Mouse (Mus musculus) hindbrain, postnatal 0 days (tissue): ENCODE measurements around the gene Rpl36a. TPM values are rescaled to one million over a fixed set of nuclear protein-coding genes. Genes with fewer than 3 reads are reported as not detected.
A peak's percentile ranks its signal among the peaks of the same experiment; 100 is the strongest.
"Not testable (repeated sequence)": the region's sequence is repeated elsewhere in the genome, so short reads cannot be mapped to it uniquely, and the experiment has no call there.

Experiments used
- ATAC-seq: fragments of 200-750 bp; cut with Nextera tagmentation; 2 replicates; pipeline ENCODE4 v1.8.0; 2017; ENCODE audit warnings: mild to moderate bottlenecking, moderate TSS enrichment, moderate library complexity
- DNase-seq: peaks from one replicate; pipeline ENCODE4 v3.0.0-alpha.2; 2015; ENCODE audit warnings: low spot score
- H3K27ac ChIP-seq: fragments of 300-500 bp; sonication (generic); 2 replicates; pipeline ENCODE4 v1.5.1; 2014; ENCODE audit warnings: mild to moderate bottlenecking
- H3K27me3 ChIP-seq: fragments of 300-500 bp; sonication (generic); 2 replicates; pipeline ENCODE4 v1.6.1; 2014; ENCODE audit warnings: low read length, mixed read lengths; ENCODE audit not compliant: insufficient read depth
- H3K36me3 ChIP-seq: fragments of 300-500 bp; sonication (generic); 2 replicates; pipeline ENCODE4 v1.6.1; 2014; ENCODE audit warnings: low read length, mixed read lengths; ENCODE audit not compliant: insufficient read depth
- H3K4me1 ChIP-seq: fragments of 300-500 bp; sonication (generic); 2 replicates; pipeline ENCODE4 v1.6.1; 2014; ENCODE audit warnings: antibody characterized with exemption, low read length, mixed read lengths; ENCODE audit not compliant: insufficient read depth
- H3K4me2 ChIP-seq: fragments of 300-500 bp; sonication (generic); 2 replicates; pipeline ENCODE4 v1.6.1; 2014; ENCODE audit warnings: low read depth, mild to moderate bottlenecking, low read length, moderate library complexity, mixed read lengths
- H3K4me3 ChIP-seq: fragments of 300-500 bp; sonication (generic); 2 replicates; pipeline ENCODE4 v1.5.1; 2014; ENCODE audit warnings: low read length
- H3K9ac ChIP-seq: fragments of 300-500 bp; sonication (generic); replicated peaks from 2 replicates; pipeline ENCODE4 v1.6.1; 2014; ENCODE audit warnings: mild to moderate bottlenecking, low read length, moderate library complexity, mixed read lengths
- H3K9me3 ChIP-seq: fragments of 300-500 bp; sonication (generic); 2 replicates; pipeline ENCODE4 v1.6.1; 2016; ENCODE audit warnings: low read length, mixed read lengths
- CTCF ChIP-seq: IDR thresholded peaks from 2 replicates; pipeline ENCODE4 v1.5.1; 2016; ENCODE audit warnings: antibody characterized with exemption, control low read depth, low read depth
- WGBS: fragments of 180-500 bp; shearing (Covaris S2); extraction: QIAGEN DNeasy Blood & Tissue Kit; methylation state at CpG from one replicate; pipeline ENCODE4 v1.1.7; 2014; 5-methylcytosine and 5-hydroxymethylcytosine counted together
- polyA plus RNA-seq: library from polyadenylated mRNA; unstranded; fragments of >200 nt; fragmentation: Nextera tagmentation; extraction: Ambion mirVana; gene quantifications from 2 replicates; pipeline ENCODE4 v1.2.1, GENCODE M21; 2015
- total RNA-seq: library from RNA; depleted of rRNA; stranded (reverse); fragments of >200 nt; gene quantifications from 2 replicates; pipeline ENCODE4 v1.2.3, GENCODE M21; 2014; rRNA removed

The Rpl36a gene
- 166 and 269 TPM in 2 replicates for total RNA-seq
- 202 and 203 TPM in 2 replicates for polyA plus RNA-seq

DNA sequence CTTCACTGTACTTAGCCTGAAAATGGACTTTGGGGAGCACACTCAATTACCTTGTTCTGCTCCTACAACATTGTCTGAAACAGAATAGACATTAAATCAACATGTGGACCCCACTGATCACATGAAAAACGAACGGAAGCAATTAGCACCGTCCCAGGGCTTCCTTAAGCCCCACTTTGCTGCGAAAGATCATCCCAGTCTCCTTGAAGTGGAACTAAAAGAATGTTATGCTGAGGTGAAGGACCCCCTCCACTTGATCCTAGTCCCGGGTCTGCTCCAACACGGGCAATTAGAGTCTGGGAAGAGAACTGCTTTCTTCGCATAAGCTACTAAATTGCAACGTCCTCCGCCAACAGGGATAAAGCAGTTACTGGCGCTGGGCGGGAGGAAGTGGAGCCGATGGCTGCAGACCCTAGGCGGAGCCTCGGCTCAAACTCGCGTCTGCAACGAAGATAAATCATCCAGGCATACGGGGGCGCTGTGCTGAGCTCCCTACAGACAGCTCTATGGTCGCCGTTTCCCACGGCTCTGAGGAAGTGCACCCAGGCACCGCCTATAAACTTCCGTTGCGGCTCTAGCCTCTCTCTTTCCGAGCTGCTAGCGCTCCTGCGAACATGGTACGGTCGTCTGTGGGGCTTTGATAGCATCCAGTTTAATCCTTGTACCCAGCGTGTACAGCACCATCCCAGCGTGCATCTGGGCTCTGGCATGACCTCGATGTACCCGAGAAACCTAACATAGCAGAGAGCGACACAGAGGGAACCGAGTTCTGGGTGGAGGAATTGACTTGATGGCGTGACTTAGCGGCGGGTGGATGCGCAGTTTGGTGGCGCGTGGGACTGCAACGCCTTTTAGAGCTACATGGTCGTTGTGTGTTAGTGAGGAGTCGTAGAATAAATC, at the start of gene Rpl36a:
Gene Rpl36a (plus strand): TSS at position 552 of the 900 bp plus-strand sequence.
- peak; percentile 73 for TF ChIP-seq CTCF
- Histone ChIP-seq H3K9ac (peak within 1 kb of the TSS; percentile 52), H3K4me1 (no peaks in the 10 kb centered on the region), H3K27ac (peak within 1 kb of the TSS; percentile 71), H3K36me3 (no peaks in the 10 kb centered on the region; the same call in 1 of the 2 replicates), H3K27me3 (no peaks in the 10 kb centered on the region), H3K4me2 (peak within 1 kb of the TSS; percentile 58), H3K9me3 (no peaks in the 10 kb centered on the region), H3K4me3 (peak within 1 kb of the TSS; percentile 44)
- DNase-seq, result peak; percentile 94
- WGBS, result 29% methylated on average over 45 of the region's 45 CpGs
- peak; percentile 99 for ATAC-seq

GRCm38 (mm10) chrX:134539795-134540194, 45.7 kb upstream of the Rpl36a start:
- DNase-seq, H3K36me3 ChIP-seq, H3K27me3 ChIP-seq, H3K9ac ChIP-seq, H3K4me1 ChIP-seq, ATAC-seq, H3K9me3 ChIP-seq, H3K4me3 ChIP-seq, H3K27ac ChIP-seq: not testable (repeated sequence)
- 83% methylated on average over 10 of the region's 10 CpGs for WGBS
- 0 out of 2 replicates have a peak overlapping the region, but pooled peaks have one; percentile 65 for H3K4me2 ChIP-seq
- peak; percentile 20 for TF ChIP-seq CTCF

GRCm38 (mm10) chrX:134540414-134541135, 44.9 kb upstream of the Rpl36a start:
- Histone ChIP-seq H3K4me1 (no peaks in the 10 kb centered on the region), H3K4me2 (peak overlapping the region; percentile 65), H3K27me3 (no peaks in the 10 kb centered on the region), H3K4me3 (peak overlapping the region; percentile 49), H3K9ac (peak overlapping the region; percentile 53), H3K36me3 (no peaks in the 10 kb centered on the region), H3K9me3 (no peaks in the 10 kb centered on the region), H3K27ac (peak overlapping the region; percentile 20; the same call in 1 of the 2 replicates)
- peak; percentile 7; the same call in 1 of the 2 replicates for TF ChIP-seq CTCF
- DNase-seq (peak; percentile 16), ATAC-seq (no peak)
- WGBS, result 33% methylated on average over 12 of the region's 12 CpGs

GRCm38 (mm10) chrX:134541145-134541954, 44.1 kb upstream of the Rpl36a start, which contains the start of gene Timm8a1:
Timm8a1 (minus strand) TSS chrX:134541865.
- Histone ChIP-seq H3K4me1 (no peaks in the 10 kb centered on the region), H3K36me3 (no peaks in the 10 kb centered on the region), H3K27ac (peak within 1 kb of the TSS; percentile 73), H3K9me3 (no peaks in the 10 kb centered on the region), H3K9ac (peak within 1 kb of the TSS; percentile 53), H3K27me3 (no peaks in the 10 kb centered on the region), H3K4me2 (peak within 1 kb of the TSS; percentile 65), H3K4me3 (peak within 1 kb of the TSS; percentile 49)
- DNase-seq (peak; percentile 63), ATAC-seq (peak; percentile 94)
- TF ChIP-seq CTCF, result no peak
- 34% methylated on average over 37 of the region's 61 CpGs for WGBS

GRCm38 (mm10) chrX:134541955-134542308, 43.5 kb upstream of the Rpl36a start:
- H3K27me3 ChIP-seq, result no peaks in the 10 kb centered on the region
- no peak for TF ChIP-seq CTCF
- DNase-seq (no peak), ATAC-seq (no peak)
- no peaks in the 10 kb centered on the region for H3K4me1 ChIP-seq
- no peaks in the 10 kb centered on the region for H3K9me3 ChIP-seq
- H3K4me2 ChIP-seq, result peak overlapping the region; percentile 65
- H3K27ac ChIP-seq, result peak overlapping the region; percentile 73
- 33% methylated on average over 6 of the region's 6 CpGs for WGBS
- H3K9ac ChIP-seq, result peak overlapping the region; percentile 53; the same call in 1 of the 2 replicates
- H3K36me3 ChIP-seq, result no peaks in the 10 kb centered on the region
- H3K4me3 ChIP-seq, result peak overlapping the region; percentile 49

DNA sequence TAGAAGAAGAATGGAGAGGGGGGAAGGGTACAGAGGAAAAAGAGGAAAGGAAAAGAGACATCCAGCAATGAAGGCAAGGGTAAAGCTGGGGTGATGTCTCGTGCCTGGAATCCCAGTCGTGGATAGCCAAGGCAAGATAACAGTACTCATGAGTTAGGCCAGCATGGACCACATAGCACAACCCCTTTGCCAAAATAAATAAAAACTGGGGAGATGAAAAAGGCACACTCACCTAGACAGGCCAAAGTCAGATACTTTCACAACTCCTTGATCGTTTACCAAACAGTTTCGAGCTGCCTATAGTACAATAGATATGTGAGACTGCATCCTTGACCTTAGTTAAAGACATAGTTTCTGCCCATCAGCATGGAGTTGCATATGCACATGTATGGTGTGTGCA, 38.1 kb upstream of the Rpl36a start:
- no peak for TF ChIP-seq CTCF
- Histone ChIP-seq H3K36me3 (no peaks in the 10 kb centered on the region), H3K9ac (no peak overlapping the region), H3K4me1 (no peaks in the 10 kb centered on the region), H3K9me3 (no peaks in the 10 kb centered on the region), H3K27ac (no peak overlapping the region), H3K27me3 (no peaks in the 10 kb centered on the region), H3K4me3 (no peak overlapping the region), H3K4me2 (no peak overlapping the region)
- DNase-seq (no peak), ATAC-seq (no peak)
- 90% methylated on average over 4 of the region's 4 CpGs for WGBS
